Mouse (Mus musculus) embryo, embryonic 9.5 days (tissue): ENCODE data around the gene Rad9a.

ENCODE experiments used
- DNase-seq: peaks from one replicate; pipeline ENCODE4 v3.0.0-alpha.2; 2017; ENCODE audit errors: extremely low spot score

Gene Rad9a

GRCm38 (mm10) chr19:4164100-4164499 is 37.4 kb downstream of the Rad9a start:
- no peak for DNase-seq

GRCm38 (mm10) chr19:4163543-4163887 is 37.9 kb downstream of the Rad9a start:
- DNase-seq = no peak

GRCm38 (mm10) chr19:4162646-4163542 is 38.6 kb downstream of the Rad9a start, which contains the start of gene Rps6kb2:
Gene Rps6kb2 (minus strand): TSS chr19:4163354.
- DNase-seq = peak; percentile 93

GRCm38 (mm10) chr19:4159049-4159448 is 42.4 kb downstream of the Rad9a start:
- no peak for DNase-seq

GRCm38 (mm10) chr19:4156771-4157170 is 44.7 kb downstream of the Rad9a start:
- no peak for DNase-seq

GRCm38 (mm10) chr19:4156073-4156579 is 45.3 kb downstream of the Rad9a start:
- DNase-seq = no peak

- DNase-seq = no peak
Measured at GRCm38 (mm10) chr19:4155223-4156072, 46.0 kb downstream of the Rad9a start.

- no peak for DNase-seq
Measured at GRCm38 (mm10) chr19:4154437-4155222, 46.8 kb downstream of the Rad9a start.

- DNase-seq = no peak
Measured at GRCm38 (mm10) chr19:4153232-4153654, 48.2 kb downstream of the Rad9a start, which contains the start of gene Ptprcap. Gene Ptprcap (plus strand): TSS chr19:4153604.

GRCm38 (mm10) chr19:4152445-4153231 is 48.8 kb downstream of the Rad9a start:
- DNase-seq = no peak

- DNase-seq = no peak
Measured at GRCm38 (mm10) chr19:4151898-4152297, 49.6 kb downstream of the Rad9a start.

GRCm38 (mm10) chr19:4151488-4151860 is 50.0 kb downstream of the Rad9a start:
- no peak for DNase-seq

GRCm38 (mm10) chr19:4150567-4151487 is 50.6 kb downstream of the Rad9a start:
- DNase-seq = no peak

GRCm38 (mm10) chr19:4149764-4150461 is 51.5 kb downstream of the Rad9a start:
- DNase-seq = no peak

GRCm38 (mm10) chr19:4149283-4149682 is 52.2 kb downstream of the Rad9a start:
- no peak for DNase-seq

- DNase-seq = no peak
Measured at GRCm38 (mm10) chr19:4148819-4149218, 52.6 kb downstream of the Rad9a start.

GRCm38 (mm10) chr19:4148491-4148806 is 53.0 kb downstream of the Rad9a start, which contains the start of gene Coro1b:
Gene Coro1b (plus strand): TSS chr19:4148619.
- peak; percentile 98 for DNase-seq

- no peak for DNase-seq
Measured at GRCm38 (mm10) chr19:4147782-4148490, 53.5 kb downstream of the Rad9a start.
